ENCODE assay signal across 13 mouse cellular contexts in the genomic region with DNA sequence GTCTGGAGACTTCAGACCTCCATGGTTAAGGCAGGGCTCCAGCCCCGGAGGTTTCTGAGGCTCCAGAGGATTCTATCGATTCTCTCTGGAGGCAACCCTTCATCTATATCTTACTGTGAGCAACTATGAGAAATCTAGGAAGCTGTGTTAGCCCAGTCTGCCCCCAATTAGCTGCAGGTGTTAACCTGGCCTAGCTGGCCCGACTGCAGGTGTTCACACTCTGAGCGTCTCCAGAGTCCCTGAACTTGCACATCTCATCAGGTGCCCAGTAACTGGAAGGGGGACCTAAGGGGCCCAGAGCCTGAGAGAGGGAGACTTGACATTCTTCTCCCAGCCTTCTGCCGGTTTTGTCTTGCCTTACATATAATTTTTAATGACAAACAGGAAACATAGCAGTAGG.
A peak's percentile ranks its signal among the peaks of the same experiment; 100 is the strongest.
DNase-seq lines count a peak whose midpoint lies in the region; ATAC-seq and TF ChIP-seq lines count a peak whose summit lies in the region.
"Had no signal": no experiment of that assay in that cellular context is flagged by ENCODE, and none has a peak within 500 bp of the region (broad histone marks: within the 10 kb centered on the region; RNA-seq: fewer than 3 reads in every experiment).

No protein-coding gene starts in this region.

- no peak for DNase-seq in heart, adult 9 months (ENCODE audit: low spot score in 2 of 2)
- no peak for DNase-seq in spleen, adult 2 months (ENCODE audit: low read depth in 1 of 2, low spot score in 2 of 2)
- DNase-seq in spleen, postnatal 4 days (ENCODE audit: low spot score in 2 of 2): no peak
- DNase-seq in ovary, adult 18-20 months (ENCODE audit: low spot score): no peak
- DNase-seq: cerebellum, postnatal 36 days; forebrain, postnatal 0 days had no signal

- no peak for ATAC-seq in heart, embryonic 15.5 days (replicated peaks; ENCODE audit: insufficient number of reproducible peaks, insufficient read depth, low FRiP score, low read depth)
- no peak for ATAC-seq in stomach, embryonic 15.5 days (ENCODE audit: insufficient read depth, low FRiP score, low read depth)
- ATAC-seq in monocyte, adult 5-6 weeks (replicated peaks; ENCODE audit: insufficient number of reproducible peaks, low FRiP score, low TSS enrichment, poor library complexity, severe bottlenecking): no peak
- no peak for ATAC-seq in megakaryocyte progenitor cell, adult 5-6 weeks (replicated peaks; ENCODE audit: poor library complexity)
- ATAC-seq: forebrain, postnatal 0 days had no signal

- H3K27me3 ChIP-seq in heart, embryonic 15.5 days: no peaks in the 10 kb centered on the region
- no peaks in the 10 kb centered on the region for H3K27me3 ChIP-seq in spleen, adult 2 months (ENCODE audit: control insufficient read depth, insufficient read depth, low read length)
- no peaks in the 10 kb centered on the region for H3K27me3 ChIP-seq in stomach, embryonic 15.5 days (replicated peaks)
- H3K27me3 ChIP-seq: embryonic facial prominence, embryonic 13.5 days had no signal

- TF ChIP-seq POLR2A in spleen, adult 2 months (IDR thresholded peaks at IDR 0.05; ENCODE audit: low read depth, low read length): no peak

- 82% methylated on average over 5 of the region's 5 CpGs for WGBS in heart, embryonic 15.5 days
- WGBS in spleen, adult 2 months: 22% methylated on average over 5 of the region's 5 CpGs
- 86% methylated on average over 5 of the region's 5 CpGs for WGBS in stomach, embryonic 15.5 days

- no peaks in the 10 kb centered on the region for H3K36me3 ChIP-seq in heart, embryonic 15.5 days
- H3K36me3 ChIP-seq in spleen, adult 2 months (ENCODE audit: control insufficient read depth, insufficient read depth, low read length): no peaks in the 10 kb centered on the region
- H3K36me3 ChIP-seq in stomach, embryonic 15.5 days: no peaks in the 10 kb centered on the region

- H3K4me3 ChIP-seq in heart, embryonic 15.5 days: no peak overlapping the region
- H3K4me3 ChIP-seq in spleen, adult 2 months (ENCODE audit: extremely low read depth, insufficient read depth, insufficient read length): no peak overlapping the region
- no peak overlapping the region for H3K4me3 ChIP-seq in stomach, embryonic 15.5 days (replicated peaks)
- H3K4me3 ChIP-seq: embryonic facial prominence, embryonic 13.5 days had no signal

- H3K4me1 ChIP-seq in heart, embryonic 15.5 days (replicated peaks): peaks cover 27% of the 10 kb centered on the region
- H3K4me1 ChIP-seq in spleen, adult 2 months (ENCODE audit: control insufficient read depth, insufficient read depth, insufficient read length): peaks cover 29% of the 10 kb centered on the region
- 0 out of 2 replicates have a peak, but pooled peaks cover 9% of the 10 kb centered on the region for H3K4me1 ChIP-seq in stomach, embryonic 15.5 days

- no peak overlapping the region for H3K4me2 ChIP-seq in heart, embryonic 15.5 days
- no peak overlapping the region for H3K4me2 ChIP-seq in stomach, embryonic 15.5 days
- H3K4me2 ChIP-seq: embryonic facial prominence, embryonic 13.5 days; hindbrain, embryonic 14.5 days; midbrain, embryonic 11.5 days had no signal

- no peaks in the 10 kb centered on the region for H3K9me3 ChIP-seq in heart, embryonic 15.5 days (replicated peaks)
- H3K9me3 ChIP-seq in stomach, embryonic 15.5 days: no peaks in the 10 kb centered on the region
- H3K9me3 ChIP-seq: embryonic facial prominence, embryonic 13.5 days had no signal

- H3K27ac ChIP-seq in heart, embryonic 15.5 days: peak overlapping the region; percentile 82
- peak overlapping the region; percentile 87 for H3K27ac ChIP-seq in spleen, adult 2 months (ENCODE audit: insufficient read depth, low read length)
- peak overlapping the region; percentile 82 for H3K27ac ChIP-seq in stomach, embryonic 15.5 days
- H3K27ac ChIP-seq: hindbrain, embryonic 14.5 days had no signal

- TF ChIP-seq CTCF in spleen, adult 2 months (IDR thresholded peaks at IDR 0.05; ENCODE audit: extremely low read depth, insufficient read depth, insufficient read length, insufficient replicate concordance): no peak

- no peak overlapping the region for H3K9ac ChIP-seq in heart, embryonic 15.5 days
- H3K9ac ChIP-seq in stomach, embryonic 15.5 days: no peak overlapping the region
- H3K9ac ChIP-seq: embryonic facial prominence, embryonic 13.5 days; forebrain, postnatal 0 days; hindbrain, embryonic 14.5 days had no signal
